Mouse (Mus musculus) naive thymus-derived CD4-positive, alpha-beta T cell, adult 5 months (primary cell): ENCODE data around the gene Olfr605. TPM values are rescaled to one million over a fixed set of nuclear protein-coding genes. Genes with fewer than 3 reads are reported as not detected.

Experiments
- polyA plus RNA-seq: library from polyadenylated mRNA; unstranded; fragments of 100-300 nt; shearing (Covaris generic); gene quantifications from one replicate; pipeline ENCODE4 v1.2.1, GENCODE M21; 2017

The Olfr605 gene
- polyA plus RNA-seq = not detected

DNA sequence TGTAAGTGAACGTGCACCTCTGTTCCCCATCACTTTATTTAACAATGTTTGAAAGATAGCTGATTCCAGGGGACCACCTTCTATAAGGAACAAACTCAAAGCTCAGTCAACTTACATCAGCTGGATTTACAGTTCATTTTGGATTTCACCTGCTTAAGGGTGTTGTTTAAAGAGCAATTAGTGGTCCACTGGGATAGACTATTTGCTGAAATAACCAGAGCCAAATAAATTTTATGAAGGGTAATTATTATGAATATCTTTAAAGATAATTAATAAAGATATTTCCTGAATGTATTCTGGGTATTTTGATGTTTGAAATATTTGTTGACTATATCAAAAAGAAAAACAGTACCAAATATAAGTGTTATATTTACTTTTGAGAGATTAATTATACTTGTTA lies at the start of gene Olfr605:
Gene Olfr605 (minus strand): TSS at position 101 of the 400 bp plus-strand sequence.

DNA sequence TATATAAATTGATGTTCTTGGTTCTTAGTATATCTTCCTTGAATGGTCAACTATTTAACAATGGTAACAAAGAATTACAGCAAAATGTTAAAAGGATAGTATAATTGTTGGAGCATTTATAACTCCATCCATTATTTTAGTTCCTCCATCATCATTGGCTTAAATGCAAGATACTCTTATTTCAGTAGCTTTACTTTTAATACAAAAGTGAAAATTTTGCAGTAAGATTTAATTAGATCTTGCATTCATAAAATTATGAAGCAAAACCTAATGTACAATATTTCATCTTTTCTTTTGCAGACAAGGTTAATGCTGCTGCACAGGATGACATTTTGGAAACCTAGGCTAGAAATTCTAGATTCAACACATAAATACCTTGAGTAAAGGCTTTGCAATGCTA lies 24.3 kb upstream of the Olfr605 start, which contains the start of gene Olfr608:
Gene Olfr608 (plus strand): TSS at position 301 of the 400 bp plus-strand sequence.

DNA sequence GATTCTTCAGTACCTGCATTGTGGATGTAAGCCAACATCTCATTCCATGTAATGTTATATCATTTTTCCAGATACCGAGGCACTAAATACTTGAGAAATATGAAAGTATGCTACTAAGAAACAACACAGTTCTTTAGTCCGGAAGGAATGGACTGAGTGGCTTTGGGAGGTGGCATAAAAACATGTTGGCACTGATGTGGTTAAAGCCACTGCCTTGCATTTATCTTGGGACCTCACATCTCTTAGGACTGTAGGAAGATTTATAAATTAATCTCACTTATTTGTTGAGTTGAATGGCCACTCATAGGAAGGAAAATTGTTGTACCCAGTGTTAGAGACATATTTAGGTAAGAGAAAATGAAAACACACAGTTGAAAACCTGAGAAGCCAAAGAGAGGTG lies 3.5 kb upstream of the Olfr605 start, which contains the start of gene Olfr606:
Gene Olfr606 (plus strand): TSS at position 301 of the 400 bp plus-strand sequence.

DNA sequence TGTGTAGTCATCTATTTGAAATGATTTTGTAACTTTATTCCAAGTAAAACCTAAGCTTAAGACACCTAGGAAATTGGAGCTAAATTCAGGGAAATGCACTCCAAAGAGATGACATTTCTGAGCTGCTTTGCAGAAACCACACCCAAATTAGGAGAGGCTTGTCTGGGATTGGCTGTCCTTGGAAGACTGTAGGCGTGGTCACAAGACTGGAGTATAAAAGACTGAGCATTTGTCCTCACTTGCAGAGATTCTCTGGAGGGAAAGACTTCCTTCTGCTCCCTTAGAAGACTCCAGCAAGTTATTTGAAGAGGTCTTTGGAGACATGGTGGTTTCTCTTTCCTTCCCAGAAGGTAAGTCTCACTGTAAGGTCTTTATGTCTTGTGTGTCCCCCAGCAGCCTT lies 30.5 kb downstream of the Olfr605 start, which contains the start of gene Usp17lc:
Gene Usp17lc (plus strand): TSS at position 301 of the 400 bp plus-strand sequence.

Other genes with a start within 250 kb of the Olfr605 start
- gene Olfr593, start 233.6 kb downstream of the Olfr605 start, polyA plus RNA-seq = not detected
- gene Olfr594, start 228.4 kb downstream of the Olfr605 start, polyA plus RNA-seq = 0.21 TPM
- not detected for gene Usp17ld, start 192.9 kb downstream of the Olfr605 start, polyA plus RNA-seq
- gene Olfr596, start 139.8 kb downstream of the Olfr605 start, polyA plus RNA-seq = not detected
- gene Olfr597, start 129.1 kb downstream of the Olfr605 start, polyA plus RNA-seq = 0.25 TPM
- not detected for gene Olfr598, start 121.9 kb downstream of the Olfr605 start, polyA plus RNA-seq
- not detected for gene Olfr599, start 109.5 kb downstream of the Olfr605 start, polyA plus RNA-seq
- gene Olfr600, start 95.8 kb downstream of the Olfr605 start, polyA plus RNA-seq = not detected
- gene Olfr601, start 82.8 kb downstream of the Olfr605 start, polyA plus RNA-seq = not detected
- not detected for gene Olfr603, start 59.3 kb downstream of the Olfr605 start, polyA plus RNA-seq
- not detected for gene Usp17lc, start 30.4 kb downstream of the Olfr605 start, polyA plus RNA-seq
- gene Olfr606, start 3.6 kb upstream of the Olfr605 start, polyA plus RNA-seq = not detected
- gene Olfr607, start 18.7 kb upstream of the Olfr605 start, polyA plus RNA-seq = 0.20 TPM
- gene Olfr608, start 24.4 kb upstream of the Olfr605 start, polyA plus RNA-seq = not detected
- not detected for gene Olfr609, start 52.6 kb upstream of the Olfr605 start, polyA plus RNA-seq
- gene Olfr610, start 66.7 kb upstream of the Olfr605 start, polyA plus RNA-seq = not detected
- not detected for gene Olfr611, start 75.4 kb upstream of the Olfr605 start, polyA plus RNA-seq
- gene Olfr612, start 97.3 kb upstream of the Olfr605 start, polyA plus RNA-seq = not detected
- gene Olfr613, start 102.6 kb upstream of the Olfr605 start, polyA plus RNA-seq = 0.06 TPM
- gene Olfr615, start 110.6 kb upstream of the Olfr605 start, polyA plus RNA-seq = not detected
- gene Olfr616, start 123.7 kb upstream of the Olfr605 start, polyA plus RNA-seq = not detected
- gene Olfr617, start 127.6 kb upstream of the Olfr605 start, polyA plus RNA-seq = not detected
- gene Olfr618, start 144.7 kb upstream of the Olfr605 start, polyA plus RNA-seq = not detected
- not detected for gene Olfr619, start 155.1 kb upstream of the Olfr605 start, polyA plus RNA-seq
- 0.25 TPM for gene Olfr620, start 167.1 kb upstream of the Olfr605 start, polyA plus RNA-seq
- gene Olfr622, start 197.3 kb upstream of the Olfr605 start, polyA plus RNA-seq = not detected
- gene Olfr623, start 218.3 kb upstream of the Olfr605 start, polyA plus RNA-seq = not detected
- gene Olfr624, start 225.8 kb upstream of the Olfr605 start, polyA plus RNA-seq = 0.06 TPM
- not detected for gene Olfr625-ps1, start 237.3 kb upstream of the Olfr605 start, polyA plus RNA-seq